Mouse (Mus musculus) inflammation-experienced regulatory T-cells, adult 6 months (primary cell): ENCODE measurements at regions not wholly inside any gene's neighbourhood (a gene's known extent, or its start where the extent isn't known, plus 50 kb on each side); places are given as distances from the start of the nearest gene placed in this dataset.

ENCODE experiments used
- ATAC-seq: one replicate; pipeline ENCODE4 v1.8.0; 2017

DNA sequence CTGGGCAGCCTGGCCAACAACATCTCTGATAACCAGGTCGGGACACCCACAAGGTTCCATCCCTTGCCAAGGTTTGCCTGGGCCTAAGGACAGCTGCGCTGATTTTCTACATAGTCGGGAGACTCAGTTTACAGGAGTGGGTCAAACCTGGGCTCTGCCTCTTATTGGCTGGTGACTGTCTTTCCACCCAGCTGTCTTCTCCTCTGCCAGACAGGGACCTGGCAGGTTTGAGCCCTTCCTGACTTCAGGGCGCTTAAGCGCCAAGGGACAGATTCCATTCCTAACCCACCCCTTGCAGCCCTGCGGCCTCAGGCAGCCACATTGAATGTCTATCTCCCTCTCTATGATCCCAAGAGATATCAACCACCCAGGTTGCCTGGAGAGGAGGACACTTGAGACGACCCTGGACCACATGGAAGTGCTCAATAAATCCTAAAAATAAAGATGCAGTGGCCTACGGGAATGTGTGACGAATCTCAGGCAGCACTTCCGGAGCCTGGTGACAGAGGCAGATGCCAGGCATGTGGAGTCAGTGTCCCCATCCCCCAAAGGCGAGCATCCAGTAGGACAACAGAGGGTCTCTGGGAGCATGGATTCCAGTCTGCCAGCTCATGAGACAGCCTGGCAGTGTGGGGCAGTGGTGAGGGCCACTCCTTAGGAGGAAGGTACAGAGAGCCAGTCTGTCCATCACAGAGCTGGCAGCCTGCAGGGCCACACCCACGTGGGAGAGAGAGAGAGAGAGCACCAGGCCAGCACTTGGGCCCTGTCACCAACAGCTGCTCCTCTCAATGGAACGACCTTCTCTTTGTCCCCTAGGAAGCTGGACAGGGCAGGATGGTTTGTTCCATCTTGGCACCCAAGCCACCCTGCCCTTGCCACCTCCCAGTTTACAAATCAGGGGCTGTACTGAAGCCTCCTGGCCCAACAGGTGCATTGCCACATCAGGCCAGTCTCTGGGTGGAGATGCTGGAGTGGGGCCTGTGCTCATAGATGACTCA, 63.8 kb upstream of the Slc6a6 start:
- no peak for ATAC-seq

GRCm38 (mm10) chr6:91621437-91621836, 62.4 kb upstream of the Slc6a6 start:
- ATAC-seq = no peak

DNA sequence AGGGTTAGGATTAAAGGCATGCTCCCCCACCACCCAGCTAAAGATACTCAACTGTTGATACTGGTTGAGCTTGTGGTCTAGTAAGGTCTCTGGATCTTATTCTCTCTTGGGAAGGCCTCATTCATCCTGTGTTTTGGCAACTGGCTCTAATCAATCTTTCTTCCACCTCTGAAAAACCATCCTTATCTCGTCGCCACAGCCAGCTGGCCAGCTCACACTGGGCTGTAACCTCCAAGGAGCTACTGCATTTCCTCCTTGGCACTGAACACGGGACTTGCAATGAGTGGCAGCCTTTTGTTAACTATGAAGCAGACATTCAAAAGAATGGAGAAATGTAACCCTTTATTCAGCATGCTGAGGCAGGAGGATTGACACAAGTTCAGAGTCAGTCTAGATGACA, 61.4 kb upstream of the Slc6a6 start:
- no peak for ATAC-seq

DNA sequence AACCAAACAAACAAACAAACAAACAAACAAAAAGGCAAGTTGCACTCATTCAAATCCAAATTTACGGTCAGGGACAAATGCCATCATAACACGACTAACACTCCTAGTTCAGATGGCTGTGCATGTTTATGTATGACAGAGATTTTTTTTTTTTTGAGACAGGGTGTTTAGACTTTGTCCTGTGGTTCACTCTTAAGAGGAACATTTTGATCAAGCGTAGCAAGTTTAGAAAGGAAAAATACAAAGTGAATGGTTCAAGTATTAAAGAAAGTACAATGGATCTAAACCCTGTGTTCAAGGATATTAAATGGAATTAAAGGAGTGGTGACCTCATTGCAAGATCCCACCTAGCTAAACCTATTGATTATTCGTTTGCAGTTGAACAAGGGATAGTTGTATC, 60.2 kb upstream of the Slc6a6 start:
- ATAC-seq = no peak

GRCm38 (mm10) chr6:91629230-91629629, 54.6 kb upstream of the Slc6a6 start:
- ATAC-seq = no peak

DNA sequence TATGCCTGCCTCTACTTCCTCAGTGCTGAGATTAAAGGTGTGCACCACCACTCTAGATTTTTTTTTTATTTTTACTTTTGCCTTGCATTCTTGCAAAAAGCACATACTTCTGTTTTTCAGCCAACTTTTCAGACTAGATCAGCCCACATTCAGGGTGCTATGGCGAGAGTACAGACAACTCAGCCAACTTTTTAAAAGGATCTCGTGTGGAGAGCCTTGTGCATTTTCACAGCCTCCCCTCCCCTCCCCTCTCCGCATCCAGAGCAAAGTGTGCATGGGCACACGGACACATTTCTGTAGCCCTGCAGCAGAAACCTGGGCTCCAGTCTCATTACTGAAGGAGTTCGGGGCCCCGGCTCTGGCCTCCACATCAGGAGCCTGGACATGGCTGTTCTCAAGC, 52.6 kb upstream of the Slc6a6 start:
- ATAC-seq = no peak
